Mouse (Mus musculus) T-cell, adult 2 months (primary cell): ENCODE measurements at regions not wholly inside any gene's neighbourhood (a gene's known extent, or its start where the extent isn't known, plus 50 kb on each side); places are given as distances from the start of the nearest gene placed in this dataset.

ENCODE experiments used
- DNase-seq: peaks from one replicate; pipeline ENCODE4 v3.0.0; 2022; ENCODE audit warnings: low spot score

DNA sequence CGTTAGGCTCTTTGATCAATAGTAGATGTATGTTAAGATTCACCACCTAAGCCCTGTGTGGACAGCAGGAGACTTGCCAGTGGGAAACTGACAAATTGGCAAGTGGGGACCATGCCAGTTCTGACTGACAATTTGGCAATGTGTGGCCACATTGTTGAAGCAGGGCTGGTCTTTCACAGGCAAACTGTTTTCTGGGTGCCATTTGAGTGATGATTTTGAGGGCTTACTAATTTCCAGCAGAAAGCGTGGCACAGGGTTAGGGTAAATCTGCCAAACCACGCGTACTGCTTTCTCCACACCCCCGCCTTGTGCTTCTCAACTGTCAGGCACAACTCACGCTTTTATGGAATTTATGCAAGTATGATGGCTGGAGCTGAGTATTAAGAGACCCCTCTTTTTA is 91.2 kb upstream of the Trpm3 start:
- DNase-seq = no peak

DNA sequence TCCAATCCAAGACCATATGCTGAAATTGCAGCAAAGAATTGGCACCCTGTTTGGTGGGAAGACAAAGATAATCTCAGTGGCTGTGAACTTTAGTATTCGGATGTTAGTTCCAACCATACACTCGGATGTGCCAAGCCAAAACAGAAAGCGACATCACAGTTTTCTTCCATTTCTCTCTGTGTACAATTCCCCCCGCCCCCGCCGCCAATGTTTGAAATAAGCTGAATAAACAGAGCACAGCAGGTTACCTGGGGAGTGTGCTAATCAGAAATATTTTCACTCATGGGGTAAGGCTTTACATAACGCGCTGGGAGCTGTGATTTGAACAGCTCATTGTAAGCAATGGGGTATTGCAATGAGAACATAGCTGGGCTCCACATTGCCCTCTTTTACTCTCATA is 72.5 kb upstream of the Trpm3 start:
- no peak for DNase-seq

DNA sequence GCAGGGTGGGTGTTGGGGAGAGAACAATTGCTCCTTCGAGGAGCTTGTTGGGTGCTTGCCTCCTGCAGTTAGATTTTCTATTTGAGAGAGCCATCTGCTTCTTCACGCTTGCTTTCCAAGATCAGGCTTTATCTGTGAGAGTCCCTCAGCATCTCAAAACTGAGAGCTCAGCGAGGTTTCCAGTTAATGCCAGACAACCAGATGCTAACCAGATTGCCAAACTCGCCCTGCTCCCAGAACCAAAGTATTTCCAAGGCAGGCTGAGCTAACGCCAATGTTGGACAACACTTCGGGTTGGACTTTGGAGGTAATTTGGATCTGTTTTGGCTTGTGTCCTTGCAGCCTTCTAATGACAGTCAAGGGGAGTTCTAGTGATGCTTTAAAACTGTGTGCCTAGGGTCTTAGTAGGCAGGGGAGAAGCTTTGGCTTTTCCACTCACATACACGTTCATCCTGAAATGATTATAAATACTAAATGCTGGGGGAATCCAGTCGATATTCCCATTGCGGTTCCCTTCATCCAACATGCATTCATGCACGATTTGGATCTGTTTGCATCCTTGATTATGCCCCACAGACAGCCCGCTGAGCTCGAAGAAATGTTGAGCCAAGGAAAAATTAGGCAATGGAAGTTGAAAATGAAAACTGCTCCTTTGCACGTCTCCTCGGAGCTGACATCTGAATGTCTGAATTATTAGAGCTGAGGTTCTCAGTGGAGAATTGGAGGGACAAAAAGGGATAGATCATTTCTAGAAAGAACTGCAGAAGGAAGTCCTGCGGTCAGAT is 68.4 kb upstream of the Trpm3 start:
- no peak for DNase-seq

DNA sequence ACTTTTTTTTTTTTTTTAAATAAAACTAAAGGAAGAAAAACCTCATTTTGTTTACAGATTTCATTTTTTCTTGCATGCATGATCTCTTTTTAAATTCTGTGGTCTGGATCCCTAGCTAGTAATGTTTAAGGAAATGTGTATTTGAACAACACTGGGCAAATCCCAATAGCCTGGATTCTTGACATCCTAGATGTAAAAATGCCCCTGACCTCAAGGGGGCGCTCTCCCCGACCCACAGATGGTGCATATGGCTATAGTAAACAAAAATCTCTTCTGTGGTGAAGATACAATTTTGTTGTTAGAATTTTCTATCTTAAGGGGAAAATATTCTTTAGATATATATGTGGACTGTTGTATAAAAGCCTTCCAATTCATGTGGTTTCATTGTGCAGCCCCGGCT is 67.1 kb upstream of the Trpm3 start:
- DNase-seq = no peak

DNA sequence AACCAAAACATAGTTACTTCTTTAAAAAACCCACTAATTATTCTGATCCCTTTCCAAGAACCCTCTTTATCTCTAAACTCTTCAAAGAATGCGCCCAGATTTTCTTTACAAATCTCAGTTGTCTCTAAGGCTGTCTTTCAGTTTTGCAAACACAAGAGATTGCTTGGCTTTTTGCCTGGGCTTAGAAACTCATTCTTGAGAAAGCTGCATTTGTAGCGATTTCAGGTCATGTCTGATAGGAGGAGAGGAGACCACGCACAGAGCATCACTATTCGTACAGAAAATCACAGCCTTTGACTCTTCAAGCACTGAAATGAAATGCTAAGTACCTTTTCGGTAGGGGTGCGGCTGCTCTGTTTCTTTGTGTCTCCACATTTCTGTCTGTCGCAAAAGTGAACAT is 64.8 kb upstream of the Trpm3 start:
- no peak for DNase-seq

DNA sequence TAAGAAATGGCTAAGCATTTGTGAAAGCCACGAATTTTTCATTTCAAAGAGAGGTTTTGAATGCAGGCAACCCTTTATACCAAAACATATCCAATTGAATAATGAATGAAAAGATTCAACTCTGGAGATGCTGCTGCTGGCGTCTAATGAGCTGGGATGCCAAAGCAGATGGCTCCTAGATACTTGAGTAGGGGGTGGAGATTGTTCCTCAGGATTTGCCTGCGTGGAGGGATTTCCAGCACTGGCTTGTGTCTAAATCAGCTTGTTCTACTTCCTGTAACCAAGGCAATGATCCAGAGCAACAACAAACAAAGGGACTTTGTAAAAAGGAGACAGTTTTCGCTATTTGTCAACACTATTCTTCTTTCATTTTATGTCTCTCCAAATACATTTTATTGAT is 57.4 kb upstream of the Trpm3 start:
- DNase-seq = no peak
